Mouse (Mus musculus) liver, adult 2 months (tissue): Measurements from ENCODE around the gene Smad1. TPM values are rescaled to one million over a fixed set of nuclear protein-coding genes. Genes with fewer than 3 reads are reported as not detected.
A peak's percentile ranks its signal among the peaks of the same experiment; 100 is the strongest.

Experiments used
- DNase-seq: peaks from one replicate; pipeline ENCODE4 v3.0.0-alpha.2; 2011; ENCODE audit warnings: low read depth, low spot score; ENCODE audit errors: extremely low read depth
- H3K27ac ChIP-seq: fragments of 200-500 bp; replicated peaks from 2 replicates; pipeline ENCODE4 v1.5.1; 2012; ENCODE audit warnings: low read depth, mild to moderate bottlenecking, control low read depth, inconsistent platforms, low read length; ENCODE audit not compliant: insufficient read depth
- H3K27me3 ChIP-seq: fragments of 200-500 bp; 2 replicates; pipeline ENCODE4 v1.6.1; 2012; ENCODE audit warnings: mild to moderate bottlenecking, moderate library complexity, low read length, inconsistent platforms; ENCODE audit not compliant: control insufficient read depth, insufficient read depth
- H3K36me3 ChIP-seq: fragments of 200-500 bp; 2 replicates; pipeline ENCODE4 v1.6.1; 2012; ENCODE audit warnings: low read length, inconsistent platforms; ENCODE audit not compliant: control insufficient read depth, insufficient read depth
- H3K4me1 ChIP-seq: fragments of 200-500 bp; 2 replicates; pipeline ENCODE4 v1.6.1; 2011; ENCODE audit warnings: low read length; ENCODE audit not compliant: control insufficient read depth, insufficient read depth
- H3K4me3 ChIP-seq: fragments of 200-500 bp; 2 replicates; pipeline ENCODE4 v1.5.1; 2011; ENCODE audit warnings: low read depth, mild to moderate bottlenecking, control low read depth, low read length, moderate library complexity; ENCODE audit not compliant: insufficient read depth
- H3K79me2 ChIP-seq: fragments of 200-500 bp; 2 replicates; pipeline ENCODE4 v1.6.1; 2012; ENCODE audit warnings: inconsistent platforms, mild to moderate bottlenecking, low read length, moderate library complexity; ENCODE audit not compliant: control insufficient read depth, insufficient read depth
- H3K9ac ChIP-seq: fragments of 200-500 bp; 2 replicates; pipeline ENCODE4 v1.6.1; 2012; ENCODE audit warnings: low read depth, mild to moderate bottlenecking, control low read depth, inconsistent platforms, low read length
- CTCF ChIP-seq: fragments of 200-500 bp; IDR thresholded peaks from 2 replicates; pipeline ENCODE4 v1.5.1; 2011; ENCODE audit warnings: low read depth, low read length, control low read depth
- POLR2A ChIP-seq: fragments of 200-500 bp; IDR thresholded peaks from 2 replicates; pipeline ENCODE4 v1.6.1; 2011; ENCODE audit warnings: low read length, control low read depth; ENCODE audit not compliant: insufficient read depth; ENCODE audit errors: extremely low read depth
- WGBS: fragments of 180-500 bp; shearing (Covaris S2); methylation state at CpG from one replicate; pipeline ENCODE4 v1.1.7; 2018; 5-methylcytosine and 5-hydroxymethylcytosine counted together
- polyA plus RNA-seq: library from polyadenylated mRNA; depleted of rRNA; stranded (reverse); fragments of >200 nt; gene quantifications from 2 replicates; pipeline ENCODE4 v1.2.3, GENCODE M21; 2012; rRNA removed
- total RNA-seq: library from RNA; depleted of rRNA; stranded (reverse); fragments of >200 nt; gene quantifications from 2 replicates; pipeline ENCODE4 v1.2.3, GENCODE M21; 2014; rRNA removed

The Smad1 gene
- 10.8 and 12.0 TPM in 2 replicates for total RNA-seq
- polyA plus RNA-seq = 17.5 and 25.5 TPM in 2 replicates

DNA sequence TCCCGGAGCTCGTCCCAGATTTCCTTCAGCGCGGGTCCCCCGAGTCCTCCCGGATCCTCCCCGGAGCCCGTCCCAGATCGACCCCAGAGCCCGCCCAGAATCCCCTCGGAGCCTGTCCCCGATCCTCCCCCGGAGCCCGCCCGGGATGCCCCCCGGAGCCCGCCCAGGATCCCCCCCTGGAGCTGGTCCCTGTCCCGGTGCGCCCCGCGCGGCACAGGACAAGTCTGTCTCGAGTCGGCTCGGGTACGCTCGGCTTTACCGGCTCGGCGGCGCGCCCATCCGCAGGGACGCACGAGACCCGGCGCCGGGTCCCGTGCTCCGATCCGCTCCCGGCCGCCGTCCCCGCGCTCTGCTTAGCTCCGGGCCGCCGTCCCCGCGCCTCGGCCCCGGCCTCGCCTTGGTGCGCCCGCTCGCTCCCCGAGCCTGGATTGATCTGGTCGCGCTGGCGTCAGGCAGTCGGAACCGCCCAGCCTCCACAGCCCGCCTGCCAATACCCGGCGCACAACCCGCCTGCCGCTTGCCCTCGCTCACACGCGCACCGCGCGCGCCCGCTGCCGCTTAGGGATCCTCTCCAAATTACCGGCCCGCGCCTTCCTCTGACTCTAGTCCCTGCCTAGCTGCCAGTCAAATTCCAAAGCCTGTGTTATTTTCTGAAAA, at the start of gene Smad1:
Gene Smad1, minus strand, starts transcription at position 525 of the 657 bp plus-strand sequence.
- H3K36me3 ChIP-seq = no peaks in the 10 kb centered on the region
- DNase-seq = peak; percentile 79
- H3K9ac ChIP-seq = peak within 1 kb of the TSS; percentile 90
- TF ChIP-seq CTCF = no peak
- peak; percentile 86 for TF ChIP-seq POLR2A
- no peaks in the 10 kb centered on the region for H3K27me3 ChIP-seq
- peaks cover 27% of the 10 kb centered on the region; the same call in 1 of the 2 replicates for H3K79me2 ChIP-seq
- H3K4me3 ChIP-seq = peak within 1 kb of the TSS; percentile 85
- H3K4me1 ChIP-seq = peaks cover 12% of the 10 kb centered on the region
- under 1% methylated on average over 69 of the region's 80 CpGs for WGBS
- H3K27ac ChIP-seq = peak within 1 kb of the TSS; percentile 90

GRCm38 (mm10) chr8:79447260-79447853, 48.0 kb upstream of the Smad1 start:
- DNase-seq = peak; percentile 22
- 75% methylated on average over 10 of the region's 10 CpGs for WGBS
- Histone ChIP-seq H3K4me3 (no peak overlapping the region), H3K79me2 (no peaks in the 10 kb centered on the region), H3K9ac (no peak overlapping the region), H3K27ac (no peak overlapping the region; the same call in 1 of the 2 replicates), H3K4me1 (no peaks in the 10 kb centered on the region), H3K36me3 (no peaks in the 10 kb centered on the region), H3K27me3 (no peaks in the 10 kb centered on the region)
- TF ChIP-seq CTCF (no peak), POLR2A (no peak)

GRCm38 (mm10) chr8:79443460-79444098, 44.3 kb upstream of the Smad1 start:
- H3K36me3 ChIP-seq = no peaks in the 10 kb centered on the region
- H3K4me3 ChIP-seq = no peak overlapping the region
- no peaks in the 10 kb centered on the region for H3K4me1 ChIP-seq
- H3K27ac ChIP-seq = no peak overlapping the region
- no peak overlapping the region for H3K9ac ChIP-seq
- no peaks in the 10 kb centered on the region for H3K79me2 ChIP-seq
- no peak for DNase-seq
- no peak for TF ChIP-seq CTCF
- no peak for TF ChIP-seq POLR2A
- no peaks in the 10 kb centered on the region for H3K27me3 ChIP-seq
- WGBS = 87% methylated on average over 14 of the region's 14 CpGs

DNA sequence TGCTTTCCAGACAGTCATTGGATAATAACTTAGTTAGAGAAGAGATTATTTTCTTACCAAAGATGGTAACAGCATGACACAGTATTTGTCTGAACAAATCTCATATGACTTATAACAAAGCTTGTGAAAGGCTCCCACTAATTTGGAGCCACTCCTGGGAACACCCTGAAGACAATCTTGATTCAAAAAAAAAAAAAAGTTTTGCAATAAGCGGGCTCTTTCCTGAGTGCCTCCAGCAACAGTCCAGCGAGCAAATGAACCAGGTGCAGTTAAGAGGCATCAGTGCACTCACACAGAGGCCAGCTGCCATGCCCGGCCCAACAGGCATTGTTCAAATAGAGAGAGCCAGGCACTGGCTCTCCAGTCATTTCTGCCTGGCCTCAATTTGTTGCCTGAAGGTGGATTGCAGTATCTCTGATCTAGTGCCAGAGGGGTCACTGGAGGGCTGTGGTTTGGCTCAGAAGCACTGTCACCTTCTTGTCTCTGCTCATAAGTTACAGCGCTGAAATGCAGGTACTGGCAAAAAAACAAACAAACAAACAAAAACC, 34.7 kb upstream of the Smad1 start:
- Histone ChIP-seq H3K36me3 (no peaks in the 10 kb centered on the region), H3K4me1 (no peaks in the 10 kb centered on the region), H3K4me3 (no peak overlapping the region), H3K9ac (no peak overlapping the region), H3K27me3 (no peaks in the 10 kb centered on the region), H3K27ac (no peak overlapping the region), H3K79me2 (no peaks in the 10 kb centered on the region)
- no peak for TF ChIP-seq POLR2A
- TF ChIP-seq CTCF = no peak
- DNase-seq = peak; percentile 88
- 22% methylated on average over 4 of the region's 4 CpGs for WGBS

DNA sequence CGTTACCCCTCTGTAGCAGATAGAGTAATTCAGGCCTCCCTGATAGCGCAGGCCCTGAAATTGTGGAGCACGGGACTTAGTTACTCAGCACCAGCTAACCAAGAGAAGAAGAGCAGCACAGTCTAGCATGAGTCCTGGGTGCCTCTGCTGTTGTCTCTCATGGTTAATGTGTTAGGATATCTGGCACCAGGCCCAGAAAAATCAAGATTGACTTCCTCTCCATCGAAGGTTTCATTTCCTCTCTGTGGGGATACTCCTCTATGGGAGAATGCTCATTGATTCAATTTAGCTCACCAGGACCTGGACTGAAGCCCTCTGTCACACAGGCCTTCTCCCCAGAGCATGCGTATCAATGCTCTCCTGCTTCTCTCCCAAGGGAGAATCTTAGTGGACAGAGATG, 15.6 kb upstream of the Smad1 start:
- Histone ChIP-seq H3K79me2 (no peaks in the 10 kb centered on the region), H3K36me3 (no peaks in the 10 kb centered on the region), H3K27me3 (no peaks in the 10 kb centered on the region), H3K9ac (0 out of 2 replicates have a peak overlapping the region, but pooled peaks have one; percentile 54), H3K4me1 (peaks cover 3% of the 10 kb centered on the region), H3K27ac (peak overlapping the region; percentile 44; the same call in 1 of the 2 replicates), H3K4me3 (no peak overlapping the region)
- 35% methylated on average over 5 of the region's 5 CpGs for WGBS
- DNase-seq = peak; percentile 45
- no peak for TF ChIP-seq POLR2A
- no peak for TF ChIP-seq CTCF
